13 mouse cellular contexts compared by ENCODE assay signal in genomic region chr2:166106631-166107030, GRCm38 (mm10). TPM values are rescaled to one million over a fixed set of nuclear protein-coding genes. Genes with fewer than 3 reads are reported as not detected.
DNase-seq lines count a peak whose midpoint lies in the region; ATAC-seq lines count a peak whose summit lies in the region.
"Had no signal": no experiment of that assay in that cellular context is flagged by ENCODE, and none has a peak within 500 bp of the region (broad histone marks: within the 10 kb centered on the region; RNA-seq: fewer than 3 reads in every experiment).

No protein-coding gene starts in this region.

- 24% methylated on average over 2 of the region's 2 CpGs for WGBS in forebrain, embryonic 14.5 days
- WGBS in forebrain, embryonic 11.5 days, result 55% methylated on average over 2 of the region's 2 CpGs
- WGBS in hindbrain, embryonic 15.5 days, result 41% methylated on average over 2 of the region's 2 CpGs
- WGBS in hindbrain, embryonic 11.5 days, result 73% methylated on average over 2 of the region's 2 CpGs
- 44% methylated on average over 2 of the region's 2 CpGs for WGBS in neural tube, embryonic 14.5 days
- WGBS in kidney, embryonic 15.5 days, result 70% methylated on average over 2 of the region's 2 CpGs

- no peaks in the 10 kb centered on the region for H3K4me1 ChIP-seq in forebrain, embryonic 14.5 days (ENCODE audit: control insufficient read depth, insufficient read depth, low read length)
- no peaks in the 10 kb centered on the region for H3K4me1 ChIP-seq in forebrain, embryonic 11.5 days (replicated peaks; ENCODE audit: control insufficient read depth, insufficient read depth, low read length)
- peaks cover 37% of the 10 kb centered on the region for H3K4me1 ChIP-seq in hindbrain, embryonic 15.5 days (replicated peaks)
- H3K4me1 ChIP-seq in hindbrain, embryonic 11.5 days (replicated peaks; ENCODE audit: control insufficient read depth, insufficient read depth, low read length), result peaks cover 2% of the 10 kb centered on the region; the same call in 1 of the 2 replicates
- H3K4me1 ChIP-seq in neural tube, embryonic 14.5 days (ENCODE audit: control insufficient read depth, insufficient read depth, low read length), result 0 out of 2 replicates have a peak, but pooled peaks cover 5% of the 10 kb centered on the region
- H3K4me1 ChIP-seq in kidney, embryonic 15.5 days, result peaks cover 44% of the 10 kb centered on the region
- H3K4me1 ChIP-seq: megakaryocyte, embryonic 14.5 days had no signal

- peak; percentile 51 for DNase-seq in forebrain, embryonic 14.5 days (ENCODE audit: low spot score)
- DNase-seq in forebrain, embryonic 11.5 days (ENCODE audit: low spot score), result no peak
- no peak for DNase-seq in hindbrain, embryonic 11.5 days (ENCODE audit: low spot score)
- peak; percentile 80 to 82 for DNase-seq in right cerebral cortex, postnatal 10 days (ENCODE audit: low spot score in 2 of 2)
- DNase-seq in right cerebral cortex, postnatal 36 days (ENCODE audit: low spot score in 2 of 2), result no peak
- DNase-seq: gastrocnemius, postnatal 14 days; kidney, adult 8-10 months; lung, adult 2 months had no signal

- no peaks in the 10 kb centered on the region for H3K27me3 ChIP-seq in forebrain, embryonic 14.5 days (replicated peaks; ENCODE audit: control insufficient read depth, insufficient read depth, low read length)
- H3K27me3 ChIP-seq in forebrain, embryonic 11.5 days (ENCODE audit: control insufficient read depth, insufficient read depth, low read length), result no peaks in the 10 kb centered on the region
- H3K27me3 ChIP-seq in hindbrain, embryonic 15.5 days, result no peaks in the 10 kb centered on the region
- H3K27me3 ChIP-seq in hindbrain, embryonic 11.5 days (ENCODE audit: control insufficient read depth, insufficient read depth, low read length), result no peaks in the 10 kb centered on the region; the same call in 1 of the 2 replicates
- H3K27me3 ChIP-seq in neural tube, embryonic 14.5 days (ENCODE audit: control insufficient read depth, insufficient read depth, low read length), result no peaks in the 10 kb centered on the region
- no peaks in the 10 kb centered on the region for H3K27me3 ChIP-seq in kidney, embryonic 15.5 days

- ATAC-seq in forebrain, embryonic 14.5 days, result peak; percentile 38; the same call in 1 of the 2 replicates
- no peak for ATAC-seq in forebrain, embryonic 11.5 days (replicated peaks; ENCODE audit: low FRiP score)
- ATAC-seq in hindbrain, embryonic 15.5 days (ENCODE audit: low FRiP score, low read depth), result no peak; the same call in 1 of the 2 replicates
- no peak for ATAC-seq in hindbrain, embryonic 11.5 days (ENCODE audit: low FRiP score)
- ATAC-seq in neural tube, embryonic 14.5 days (ENCODE audit: low read depth), result peak; percentile 60; the same call in 1 of the 2 replicates
- ATAC-seq in kidney, embryonic 15.5 days (replicated peaks; ENCODE audit: low FRiP score), result no peak

- H3K4me2 ChIP-seq in forebrain, embryonic 14.5 days (ENCODE audit: low read length), result no peak overlapping the region
- no peak overlapping the region for H3K4me2 ChIP-seq in forebrain, embryonic 11.5 days (ENCODE audit: low read depth, low read length, severe bottlenecking)
- no peak overlapping the region for H3K4me2 ChIP-seq in hindbrain, embryonic 15.5 days
- H3K4me2 ChIP-seq in hindbrain, embryonic 11.5 days (replicated peaks; ENCODE audit: low read depth, low read length), result no peak overlapping the region
- no peak overlapping the region for H3K4me2 ChIP-seq in neural tube, embryonic 14.5 days (ENCODE audit: low read depth, low read length)
- H3K4me2 ChIP-seq in kidney, embryonic 15.5 days, result no peak overlapping the region

- H3K9me3 ChIP-seq in forebrain, embryonic 14.5 days (replicated peaks; ENCODE audit: control insufficient read depth, low read length), result no peaks in the 10 kb centered on the region
- no peaks in the 10 kb centered on the region for H3K9me3 ChIP-seq in forebrain, embryonic 11.5 days (ENCODE audit: control insufficient read depth, low read length)
- no peaks in the 10 kb centered on the region for H3K9me3 ChIP-seq in hindbrain, embryonic 15.5 days
- no peaks in the 10 kb centered on the region for H3K9me3 ChIP-seq in hindbrain, embryonic 11.5 days (ENCODE audit: control insufficient read depth, low read length)
- no peaks in the 10 kb centered on the region for H3K9me3 ChIP-seq in neural tube, embryonic 14.5 days (ENCODE audit: control insufficient read depth, low read length)
- no peaks in the 10 kb centered on the region for H3K9me3 ChIP-seq in kidney, embryonic 15.5 days (replicated peaks)
- H3K9me3 ChIP-seq: megakaryocyte, embryonic 14.5 days had no signal

- H3K27ac ChIP-seq in forebrain, embryonic 14.5 days (ENCODE audit: low read depth, low read length), result no peak overlapping the region
- H3K27ac ChIP-seq in forebrain, embryonic 11.5 days (ENCODE audit: low read depth, low read length), result no peak overlapping the region
- H3K27ac ChIP-seq in hindbrain, embryonic 15.5 days (replicated peaks), result 0 out of 2 replicates have a peak overlapping the region, but pooled peaks have one; percentile 2
- no peak overlapping the region for H3K27ac ChIP-seq in hindbrain, embryonic 11.5 days (ENCODE audit: low read depth, low read length)
- H3K27ac ChIP-seq in neural tube, embryonic 14.5 days (ENCODE audit: low read depth, low read length), result no peak overlapping the region
- H3K27ac ChIP-seq in kidney, embryonic 15.5 days, result no peak overlapping the region

- no peak overlapping the region for H3K9ac ChIP-seq in forebrain, embryonic 14.5 days (ENCODE audit: low read length)
- no peak overlapping the region for H3K9ac ChIP-seq in forebrain, embryonic 11.5 days (ENCODE audit: low read length)
- H3K9ac ChIP-seq in hindbrain, embryonic 15.5 days, result no peak overlapping the region
- H3K9ac ChIP-seq in hindbrain, embryonic 11.5 days (ENCODE audit: low read depth, low read length), result no peak overlapping the region
- H3K9ac ChIP-seq in neural tube, embryonic 14.5 days (replicated peaks; ENCODE audit: low read depth, low read length), result no peak overlapping the region
- H3K9ac ChIP-seq in kidney, embryonic 15.5 days, result no peak overlapping the region

- H3K36me3 ChIP-seq in forebrain, embryonic 14.5 days (ENCODE audit: control insufficient read depth, insufficient read depth, low read length), result no peaks in the 10 kb centered on the region
- H3K36me3 ChIP-seq in forebrain, embryonic 11.5 days (ENCODE audit: control insufficient read depth, insufficient read depth, low read length), result no peaks in the 10 kb centered on the region
- no peaks in the 10 kb centered on the region for H3K36me3 ChIP-seq in hindbrain, embryonic 15.5 days
- no peaks in the 10 kb centered on the region for H3K36me3 ChIP-seq in hindbrain, embryonic 11.5 days (ENCODE audit: control insufficient read depth, insufficient read depth, low read length)
- H3K36me3 ChIP-seq in neural tube, embryonic 14.5 days (ENCODE audit: control insufficient read depth, insufficient read depth, low read length), result no peaks in the 10 kb centered on the region
- H3K36me3 ChIP-seq in kidney, embryonic 15.5 days, result peaks cover 4% of the 10 kb centered on the region; the same call in 1 of the 2 replicates

- no peak overlapping the region for H3K4me3 ChIP-seq in forebrain, embryonic 14.5 days (ENCODE audit: low read depth, low read length)
- no peak overlapping the region for H3K4me3 ChIP-seq in forebrain, embryonic 11.5 days (ENCODE audit: low read depth, low read length)
- no peak overlapping the region for H3K4me3 ChIP-seq in hindbrain, embryonic 15.5 days
- H3K4me3 ChIP-seq in hindbrain, embryonic 11.5 days (ENCODE audit: low read depth, low read length), result no peak overlapping the region
- no peak overlapping the region for H3K4me3 ChIP-seq in neural tube, embryonic 14.5 days (ENCODE audit: low read depth, low read length)
- no peak overlapping the region for H3K4me3 ChIP-seq in kidney, embryonic 15.5 days (replicated peaks)
- H3K4me3 ChIP-seq: erythroblast, embryonic 14.5 days; megakaryocyte, embryonic 14.5 days had no signal

RNA-seq across cellular contexts. Expression of gene Sulf2, which starts 48.8 kb away (rescaled TPM):
- 33.2 and 40.1 TPM in 2 replicates for polyA plus RNA-seq in forebrain, embryonic 14.5 days (2014; fragmentation: Nextera tagmentation; extraction: Ambion mirVana)
- 97.9 and 102 TPM in 2 replicates for polyA plus RNA-seq in forebrain, embryonic 11.5 days (2014; fragmentation: Nextera tagmentation; extraction: Ambion mirVana)
- 106 and 113 TPM in 2 replicates for polyA plus RNA-seq in hindbrain, embryonic 15.5 days (2015; fragmentation: Nextera tagmentation; extraction: Ambion mirVana)
- 104 and 115 TPM in 2 replicates for polyA plus RNA-seq in hindbrain, embryonic 11.5 days (2014; fragmentation: Nextera tagmentation; extraction: Ambion mirVana)
- 134 and 141 TPM in 2 replicates for polyA plus RNA-seq in neural tube, embryonic 14.5 days (2014; fragmentation: Nextera tagmentation; extraction: Ambion mirVana)
- 61.0 and 65.3 TPM in 2 replicates for polyA plus RNA-seq in kidney, embryonic 15.5 days (2015; fragmentation: Nextera tagmentation; extraction: Ambion mirVana)

Comparison
In these comparisons a context has a peak if more than half of its experiments do, and no peak if none do; other contexts are left out.
1. ATAC-seq: peak in forebrain, embryonic 14.5 days (single experiment) and neural tube, embryonic 14.5 days (single experiment); none in forebrain, embryonic 11.5 days (single experiment), hindbrain, embryonic 15.5 days (single experiment), hindbrain, embryonic 11.5 days (single experiment) and kidney, embryonic 15.5 days (single experiment).
2. DNase-seq: peak in forebrain, embryonic 14.5 days (single experiment) and right cerebral cortex, postnatal 10 days (2 of 2); none in forebrain, embryonic 11.5 days (single experiment), hindbrain, embryonic 11.5 days (single experiment) and right cerebral cortex, postnatal 36 days (0 of 2).